Mouse (Mus musculus) gastrocnemius, postnatal 36 days (tissue): Measurements from ENCODE around the gene Tfap2d. TPM values are rescaled to one million over a fixed set of nuclear protein-coding genes. Genes with fewer than 3 reads are reported as not detected.

Experiments
- DNase-seq, 2 experiments: peaks; one replicate each; pipeline ENCODE4 v3.0.0; 2022
- intact Hi-C: fragments of 180-260 bp; cut with DNase I; formaldehyde crosslinking; loops from one replicate; pipeline ENCODE4 v1.15.1; 2025
- long read RNA-seq, 2 experiments: library from polyadenylated mRNA; stranded (forward); transcript quantifications; one replicate each; pipeline ENCODE4 v2.0.0; 2021
- total RNA-seq, 2 experiments: library from RNA; stranded (reverse); gene quantifications; 2 replicates each; pipeline ENCODE4 v1.2.3; 2021

Gene Tfap2d
- total RNA-seq, result not detected
- long read RNA-seq, experiment 1, result 0 reads
- long read RNA-seq, experiment 2, result 0 reads

DNA sequence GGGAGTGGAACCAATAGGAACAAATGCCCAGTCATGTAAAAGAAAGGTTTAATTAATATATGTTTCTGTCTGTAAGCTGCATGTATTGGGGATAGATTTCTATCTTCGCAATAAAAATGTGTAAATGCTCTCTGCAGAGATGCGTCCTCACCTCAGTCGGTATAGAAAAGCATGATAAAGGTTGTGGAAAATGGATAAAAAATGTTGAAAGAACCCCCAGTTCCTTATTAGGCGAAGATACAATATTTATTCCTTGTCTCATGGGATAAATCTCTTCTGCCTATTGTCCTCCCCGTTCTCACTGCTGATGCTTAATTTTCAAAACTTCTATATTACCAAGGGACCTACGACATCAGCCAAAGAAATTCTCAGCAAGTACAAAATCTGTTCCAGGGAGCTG lies at the start of gene Tfap2d:
Tfap2d (plus strand) TSS at position 392 of the 400 bp plus-strand sequence.
- no peak for DNase-seq
- intact Hi-C loops, result no loop called here

DNA sequence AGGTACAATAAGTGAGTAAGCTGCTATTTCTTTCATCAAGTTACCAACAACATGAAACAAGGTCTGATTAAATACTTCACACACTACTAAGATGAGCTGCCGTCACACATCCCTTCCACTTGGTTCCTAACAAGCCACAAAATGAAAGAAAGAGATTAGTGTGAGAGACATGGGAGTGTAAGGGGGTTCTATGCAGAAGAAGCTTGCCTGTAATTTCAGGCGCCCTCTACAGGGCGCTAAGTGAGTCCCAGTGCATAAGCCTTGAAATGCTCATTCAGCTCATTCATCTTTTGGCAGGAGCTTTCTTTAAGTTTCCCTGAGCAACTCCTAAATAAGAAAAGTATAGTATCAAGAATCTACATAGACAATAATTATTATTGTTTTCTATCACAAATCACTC lies 46.5 kb upstream of the Tfap2d start:
- no peak for DNase-seq
- intact Hi-C loops, result no loop called here

DNA sequence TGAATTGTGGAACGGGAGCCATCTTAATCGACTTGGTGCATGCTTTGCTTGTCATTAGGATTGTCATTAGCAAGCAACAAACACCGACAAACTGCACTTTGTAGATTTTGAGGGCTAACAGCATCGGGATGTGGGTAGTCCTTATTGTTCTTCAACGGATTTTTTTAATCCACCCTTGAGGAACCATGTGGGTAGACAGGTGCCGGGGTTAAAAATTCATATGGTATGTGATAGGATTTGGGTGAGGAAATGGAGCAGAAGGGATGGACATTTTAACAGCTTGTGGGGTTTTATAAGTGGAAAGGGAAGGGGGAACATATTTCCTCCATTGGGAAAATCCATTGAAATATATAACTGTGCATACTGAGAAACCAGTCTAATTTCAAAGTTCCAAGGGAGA lies 46.0 kb upstream of the Tfap2d start:
- no peak for DNase-seq
- intact Hi-C loops, result no loop called here

DNA sequence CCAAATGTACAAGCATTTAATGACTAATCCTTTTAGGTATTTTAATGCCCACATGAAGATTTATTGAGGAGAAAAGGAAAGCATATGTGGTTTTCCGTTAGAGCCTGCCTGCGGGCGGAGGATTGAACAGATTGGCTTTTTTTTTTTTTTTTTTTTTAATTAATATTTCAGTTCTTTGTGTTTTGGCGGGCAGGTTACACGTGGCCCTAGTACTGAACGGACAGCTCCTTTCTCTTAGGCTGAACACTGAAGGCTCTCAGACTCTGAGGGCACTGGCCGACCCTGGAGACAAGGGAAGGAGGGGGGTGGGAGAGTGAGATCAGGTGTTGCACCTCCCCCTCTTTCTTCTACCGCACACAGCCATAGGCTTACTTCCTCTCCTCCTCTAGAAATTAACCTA lies 14.7 kb upstream of the Tfap2d start:
- no peak for DNase-seq
- intact Hi-C loops, result no loop called here

DNA sequence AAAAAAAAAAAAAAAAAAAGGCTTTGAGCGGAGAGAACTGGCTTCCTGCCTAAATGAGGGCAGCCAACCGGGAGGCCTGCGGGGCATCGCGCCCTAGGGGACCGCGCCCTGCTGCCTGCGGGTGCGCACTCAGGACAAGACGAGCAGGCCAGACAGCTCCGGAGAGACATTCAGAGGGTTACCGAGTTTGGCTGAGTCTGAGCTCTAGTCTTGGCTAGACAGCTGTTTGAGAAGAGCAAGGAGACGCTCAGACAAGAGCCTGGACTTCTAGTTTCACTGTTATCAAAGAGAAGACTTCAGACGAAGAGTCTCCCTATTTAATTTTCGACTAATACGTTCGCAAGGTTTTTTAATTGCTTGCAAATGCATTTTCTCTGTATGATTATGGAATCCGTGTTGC lies 5.9 kb upstream of the Tfap2d start:
- intact Hi-C loops, result no loop called here
- DNase-seq, result no peak

DNA sequence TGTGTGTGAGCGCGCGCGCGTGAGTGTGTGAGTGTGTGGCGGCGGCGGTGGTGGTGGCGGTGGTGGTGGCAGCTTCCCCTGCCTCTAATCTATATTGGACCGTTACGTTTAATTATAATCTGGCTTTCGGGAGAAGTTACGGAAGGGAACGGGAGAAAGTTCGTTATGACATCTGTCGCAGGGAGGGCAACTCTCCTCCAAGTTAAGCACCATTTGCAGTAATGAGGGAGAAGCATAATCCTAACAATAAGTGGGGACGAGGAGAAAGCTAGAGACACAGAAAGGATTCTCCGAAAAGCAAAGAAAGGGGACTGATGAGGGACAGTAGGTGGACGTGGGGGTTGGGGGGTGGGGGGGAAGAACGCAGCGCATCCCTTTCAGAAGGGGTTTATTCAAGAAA lies 494 bp downstream of the Tfap2d start:
- intact Hi-C loops, result no loop called here
- no peak for DNase-seq

DNA sequence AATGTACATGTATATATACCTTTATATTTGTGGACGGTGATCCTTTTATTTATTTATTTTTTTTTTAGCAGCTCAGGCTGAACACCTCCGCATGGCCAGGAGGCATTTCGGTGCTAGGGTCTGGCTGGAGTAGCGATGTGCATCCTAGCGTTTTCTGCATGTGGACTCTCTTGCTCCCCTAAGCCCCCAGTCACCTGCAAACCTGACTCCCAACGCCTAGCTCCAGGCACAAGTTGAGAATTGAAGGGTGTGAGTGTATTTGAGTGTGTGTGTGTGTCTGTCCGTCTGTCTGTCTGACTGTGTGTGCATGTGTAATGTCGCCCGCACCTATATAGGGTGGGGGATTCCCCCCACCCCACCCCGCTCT lies 937 bp downstream of the Tfap2d start:
- intact Hi-C loops, result no loop called here
- no peak for DNase-seq

DNA sequence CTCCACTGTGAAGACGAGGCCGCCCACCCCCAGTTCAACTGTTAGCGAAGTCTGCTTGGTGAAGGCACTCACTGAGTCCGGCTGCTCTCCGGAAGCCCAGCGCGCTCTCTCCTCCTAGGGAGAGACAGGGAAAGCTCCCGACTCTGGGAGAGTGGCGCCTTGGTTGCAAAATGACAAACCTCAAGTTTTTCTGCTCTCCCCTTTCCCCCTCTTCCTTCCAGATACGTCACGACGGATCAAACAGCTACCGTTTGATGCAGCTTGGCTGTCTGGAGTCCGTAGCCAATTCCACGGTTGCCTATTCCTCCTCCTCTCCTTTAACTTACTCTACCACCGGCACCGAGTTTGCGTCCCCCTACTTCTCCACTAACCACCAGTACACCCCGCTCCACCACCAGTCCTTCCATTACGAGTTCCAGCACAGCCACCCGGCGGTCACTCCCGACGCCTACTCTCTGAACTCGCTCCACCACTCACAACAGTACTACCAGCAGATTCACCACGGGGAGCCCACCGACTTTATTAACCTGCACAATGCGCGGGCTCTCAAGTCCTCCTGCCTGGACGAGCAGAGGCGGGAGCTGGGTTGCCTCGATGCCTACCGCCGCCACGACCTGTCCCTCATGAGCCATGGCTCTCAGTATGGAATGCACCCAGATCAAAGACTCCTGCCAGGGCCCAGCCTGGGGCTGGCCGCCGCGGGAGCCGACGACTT lies 1.5 kb downstream of the Tfap2d start:
- no peak for DNase-seq
- intact Hi-C loops, result no loop called here

DNA sequence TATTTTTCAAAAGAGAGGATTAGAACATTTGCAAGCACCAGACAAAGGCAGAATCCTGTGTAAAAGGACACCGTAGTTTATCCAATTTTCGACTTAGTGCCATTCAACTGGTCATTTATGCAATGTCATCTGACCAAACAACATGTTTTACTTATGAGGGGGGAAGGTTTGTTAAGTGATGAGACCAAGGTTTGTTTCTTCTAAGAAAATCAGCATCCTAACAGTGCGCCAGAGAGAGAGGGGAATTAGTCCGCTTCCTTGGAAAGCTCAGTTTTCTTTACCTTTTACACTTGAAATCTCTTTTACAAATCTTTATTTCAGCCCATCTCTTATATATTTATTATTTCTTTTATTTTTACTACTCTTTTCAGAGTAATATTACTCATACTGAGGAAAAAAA lies 3.6 kb downstream of the Tfap2d start:
- intact Hi-C loops, result no loop called here
- no peak for DNase-seq

DNA sequence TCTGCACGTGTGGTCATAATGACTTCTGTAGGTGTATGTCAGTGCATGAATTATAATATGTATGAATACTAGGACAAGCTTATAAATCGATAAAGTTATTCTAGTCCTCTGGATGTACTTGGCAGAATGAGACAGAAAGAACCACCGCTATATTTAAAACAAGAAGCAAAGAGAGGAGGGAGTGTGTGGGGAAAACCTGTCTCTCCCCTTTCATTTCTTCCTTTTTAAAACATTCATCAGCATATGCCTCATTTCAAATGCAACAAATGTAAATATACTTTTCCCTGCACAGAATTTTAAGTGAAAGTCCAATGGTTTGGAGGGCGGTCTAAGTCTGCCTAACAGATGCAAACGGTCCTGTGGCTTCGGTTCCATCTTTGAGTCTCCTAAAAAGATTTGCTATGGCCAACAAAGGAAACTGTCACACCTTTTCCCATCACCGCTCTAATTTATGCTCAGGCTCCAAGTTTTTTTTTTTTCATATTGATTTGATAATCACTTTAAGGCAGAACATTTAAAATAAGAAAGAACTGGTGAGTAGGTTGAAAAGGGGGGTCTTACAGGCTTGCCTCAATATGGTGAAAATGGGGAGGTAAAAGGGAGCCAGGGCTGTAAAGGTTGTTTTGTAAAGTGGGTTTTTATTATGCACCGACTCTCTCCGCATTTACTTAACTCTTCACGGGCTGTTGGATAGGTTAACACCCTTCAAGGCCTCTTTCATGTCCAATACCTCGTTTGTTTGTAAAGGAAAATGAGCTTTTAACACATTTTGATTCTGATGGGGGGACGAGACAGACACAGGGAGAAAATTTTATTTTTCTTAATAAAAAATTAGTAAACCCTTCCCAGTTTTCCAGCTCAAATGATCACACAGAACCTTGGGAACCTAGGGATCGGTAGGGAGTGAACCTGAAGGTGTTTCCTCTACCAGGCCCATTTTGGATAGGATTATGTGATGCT lies 4.3 kb downstream of the Tfap2d start:
- intact Hi-C loops, result no loop called here

DNA sequence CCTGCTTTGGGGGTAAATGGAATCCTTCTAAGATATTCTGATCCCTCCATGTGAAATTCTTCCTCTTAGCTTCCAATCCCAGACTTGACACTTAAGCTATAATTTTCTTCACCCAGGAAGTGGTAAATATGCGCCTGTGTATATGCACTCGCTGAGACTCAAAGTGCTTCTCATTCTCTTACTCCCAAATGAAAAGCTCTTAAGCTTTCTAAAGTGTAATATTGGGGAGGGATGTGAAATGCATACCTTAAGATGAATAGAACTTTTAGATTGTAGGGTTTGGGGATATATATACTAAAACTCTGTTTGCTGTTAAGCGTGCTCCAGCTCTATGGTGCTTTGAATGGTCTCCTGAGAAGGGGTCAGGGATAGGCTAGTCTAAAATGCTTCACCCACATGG lies 5.0 kb downstream of the Tfap2d start:
- intact Hi-C loops, result no loop called here
- DNase-seq, result no peak

More for the DNA sequence above, 4.3 kb downstream of the Tfap2d start:
- DNase-seq, result no peak

DNA sequence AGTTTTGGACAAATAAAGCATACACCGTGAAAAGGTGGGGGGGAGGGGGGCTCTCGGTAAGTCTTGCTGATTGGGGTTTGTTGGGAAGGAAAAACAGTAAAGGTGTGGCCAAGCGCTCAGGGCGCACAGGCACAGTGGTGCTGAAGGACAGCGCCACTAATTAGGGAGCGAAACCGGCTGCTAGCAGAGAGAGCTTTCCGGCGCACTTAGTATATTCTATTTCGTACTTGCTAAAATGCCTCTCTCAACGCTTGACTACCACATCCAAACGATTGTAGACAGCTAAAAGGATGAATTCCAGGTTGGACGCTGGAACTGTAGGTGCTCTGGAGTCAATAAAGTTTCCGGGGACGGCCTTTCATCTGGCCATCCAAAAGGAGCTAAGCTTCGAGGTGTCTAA lies 6.9 kb downstream of the Tfap2d start:
- DNase-seq, result no peak
- intact Hi-C loops, result no loop called here

DNA sequence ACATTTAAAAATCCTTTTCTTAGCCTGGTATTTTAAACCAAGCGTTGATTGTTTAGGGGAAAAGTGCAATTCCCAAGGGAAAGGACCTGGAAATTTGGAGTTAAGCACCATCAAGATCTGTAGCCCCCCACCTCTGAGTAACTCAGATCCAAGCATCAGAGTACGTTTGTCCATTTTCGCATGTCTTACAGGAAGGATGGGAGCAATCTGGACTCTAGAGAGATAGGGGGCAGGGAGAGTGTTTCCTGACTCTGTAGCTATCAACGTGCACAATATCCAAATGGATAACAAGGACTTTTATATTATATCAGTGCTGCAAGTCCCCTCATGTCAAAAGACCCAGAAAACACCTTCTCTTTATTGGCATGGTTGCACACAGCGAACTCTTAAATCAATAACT lies 7.4 kb downstream of the Tfap2d start:
- intact Hi-C loops, result no loop called here
- no peak for DNase-seq

DNA sequence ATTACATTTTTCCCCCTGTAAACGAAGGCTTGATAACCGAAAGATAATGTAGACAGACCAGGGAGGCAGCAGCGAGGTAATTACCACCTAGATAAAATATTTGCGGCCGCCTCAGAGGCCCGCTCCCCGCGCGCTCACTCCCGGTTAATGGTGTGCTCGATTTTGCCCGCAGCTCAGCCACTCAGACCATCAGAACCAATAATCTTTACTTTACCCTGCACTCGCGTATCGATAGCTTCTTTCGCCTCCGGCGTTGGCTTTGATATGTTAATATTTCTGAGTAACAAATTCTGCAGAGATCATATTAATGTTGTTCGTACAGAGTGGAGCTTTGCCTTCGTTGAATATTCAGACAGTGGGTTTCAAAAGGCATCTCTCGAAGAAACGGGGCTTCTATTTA lies 8.2 kb downstream of the Tfap2d start:
- DNase-seq, result no peak
- intact Hi-C loops, result no loop called here

DNA sequence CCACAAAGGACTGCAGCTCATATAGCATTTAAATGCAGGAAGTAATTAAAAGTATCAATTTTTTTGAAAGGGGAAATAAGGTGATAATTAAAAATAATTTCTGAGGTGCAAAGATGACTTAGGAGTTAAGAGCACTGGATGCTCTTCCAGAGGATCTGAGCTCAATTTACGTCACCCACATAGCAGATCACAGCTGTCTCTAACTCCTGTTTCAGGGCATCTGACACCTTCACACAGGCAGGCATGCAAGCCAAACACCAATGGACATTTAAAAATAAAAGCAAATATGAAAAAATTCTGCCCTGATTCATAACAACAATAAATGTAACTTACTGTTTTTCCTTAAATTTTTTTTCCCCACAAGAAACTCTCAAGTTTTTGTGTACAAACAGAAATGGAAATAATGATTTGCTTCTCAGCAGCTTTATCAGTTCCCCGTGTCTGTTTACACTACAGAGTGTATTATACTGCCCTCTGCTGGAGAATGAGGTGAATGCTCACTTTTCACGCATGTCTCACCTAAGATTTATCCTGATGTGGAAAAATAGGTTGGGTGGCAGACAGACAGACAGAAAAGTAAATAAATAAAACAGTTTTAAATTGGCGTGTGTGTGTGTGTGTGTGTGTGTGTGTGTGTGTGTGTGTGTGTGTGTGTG lies 76.0 kb downstream of the Tfap2d start:
- intact Hi-C loops, result no loop called here

DNA sequence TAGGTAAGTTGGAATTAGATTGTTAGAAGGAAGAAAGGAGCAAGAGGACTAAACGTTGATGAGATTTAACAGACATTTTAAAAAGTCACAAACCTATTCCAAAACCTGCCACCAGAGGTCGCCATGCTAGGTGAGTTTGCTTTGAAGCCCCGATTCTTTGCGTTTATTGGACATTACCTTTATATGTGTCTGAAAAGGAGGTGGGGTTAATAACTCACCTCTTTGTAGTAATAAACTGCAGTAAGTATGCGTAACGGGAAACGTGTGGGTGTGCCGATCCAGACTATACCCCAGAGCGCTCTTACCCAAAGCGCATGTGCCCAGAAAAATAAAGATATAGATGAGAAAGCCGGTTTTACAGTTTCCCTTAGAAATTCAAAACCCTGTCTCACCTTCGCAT lies 102.8 kb downstream of the Tfap2d start:
- intact Hi-C loops, result loop anchor here (10.0 kb wide), 1 partner anchor 1309 kb away; no protein-coding TSS in a partner anchor

More for the DNA sequence above, 76.0 kb downstream of the Tfap2d start:
- no peak for DNase-seq

DNA sequence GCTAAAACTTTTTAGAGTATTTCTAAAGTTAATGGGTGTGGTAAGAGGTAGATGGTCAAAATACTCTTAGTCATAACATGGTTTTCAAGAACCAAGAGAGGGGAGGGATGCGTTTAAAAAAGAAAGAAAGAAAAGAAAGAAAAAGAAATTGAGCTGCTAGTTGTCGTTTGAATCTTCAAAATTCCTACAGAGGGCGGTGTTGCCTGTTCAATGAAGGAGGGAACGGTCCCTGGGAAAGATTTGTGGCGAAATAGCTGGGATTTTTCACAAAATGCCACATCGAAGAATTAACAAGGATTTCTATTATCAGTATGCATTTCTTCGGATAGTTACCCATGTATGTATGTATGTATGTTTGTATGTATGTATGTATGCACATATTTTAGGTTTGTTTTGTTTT lies 103.4 kb downstream of the Tfap2d start:
- intact Hi-C loops, result loop anchor here (10.0 kb wide), 1 partner anchor 1309 kb away; no protein-coding TSS in a partner anchor
- no peak for DNase-seq

More for the DNA sequence above, 102.8 kb downstream of the Tfap2d start:
- no peak for DNase-seq

DNA sequence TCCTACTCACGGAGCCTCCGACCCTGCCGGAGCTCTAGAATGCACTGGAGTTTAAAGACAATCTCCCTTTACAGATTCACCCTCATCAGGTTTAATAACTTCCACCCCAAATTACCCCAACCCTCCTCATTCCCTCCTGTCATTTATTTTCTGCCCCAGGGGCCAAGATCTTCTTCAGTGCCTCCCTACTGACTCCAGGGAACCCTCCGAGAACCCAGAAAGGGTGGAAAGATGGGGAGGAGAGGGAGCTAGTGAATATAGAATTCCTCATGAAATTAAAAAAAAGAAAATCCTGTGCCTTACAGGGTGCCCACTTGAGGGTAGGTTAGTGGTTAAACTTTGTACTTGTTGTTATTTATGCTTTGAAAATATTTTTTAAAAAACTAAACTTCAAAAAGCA lies 104.8 kb downstream of the Tfap2d start:
- intact Hi-C loops, result loop anchor here (10.0 kb wide), 1 partner anchor 1307 kb away; no protein-coding TSS in a partner anchor
- DNase-seq, result no peak

DNA sequence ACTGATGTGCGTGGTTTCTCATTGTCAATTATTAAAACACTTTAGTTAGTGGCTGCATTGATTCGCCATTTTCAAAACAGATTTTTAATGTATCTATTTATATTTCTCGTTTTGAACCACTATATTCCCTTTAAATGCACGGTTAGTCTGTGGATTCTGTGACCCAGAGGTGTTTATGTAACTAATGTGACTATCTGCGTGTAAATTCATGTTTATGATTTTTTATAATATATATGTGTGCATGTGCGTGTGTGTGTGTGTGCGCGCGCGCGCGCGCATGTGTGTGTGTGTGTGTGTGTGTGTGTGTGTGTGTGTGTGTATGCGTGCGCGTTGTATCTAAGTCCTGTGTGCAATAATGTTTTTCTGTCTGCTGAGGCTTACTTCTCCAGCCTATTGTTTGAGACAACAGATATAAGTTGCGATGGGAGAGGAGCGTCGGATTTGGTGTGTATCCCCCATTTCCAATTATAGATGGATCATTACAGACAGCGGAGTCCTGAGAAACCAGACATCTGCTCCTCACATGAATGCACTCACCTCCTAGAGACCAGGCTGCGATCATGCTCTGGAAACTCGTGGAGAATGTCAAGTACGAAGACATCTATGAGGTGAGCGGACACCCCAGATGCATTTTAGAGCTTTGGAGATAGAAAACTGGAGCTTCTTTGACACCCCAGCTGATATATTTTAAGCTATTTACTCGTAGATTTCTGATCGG lies 106.0 kb downstream of the Tfap2d start, which contains the start of gene Tfap2b:
Tfap2b (plus strand) TSS at position 274 of the 718 bp plus-strand sequence.
- intact Hi-C loops, result loop anchor here (10.0 kb wide), 1 partner anchor 1306 kb away; no protein-coding TSS in a partner anchor

DNA sequence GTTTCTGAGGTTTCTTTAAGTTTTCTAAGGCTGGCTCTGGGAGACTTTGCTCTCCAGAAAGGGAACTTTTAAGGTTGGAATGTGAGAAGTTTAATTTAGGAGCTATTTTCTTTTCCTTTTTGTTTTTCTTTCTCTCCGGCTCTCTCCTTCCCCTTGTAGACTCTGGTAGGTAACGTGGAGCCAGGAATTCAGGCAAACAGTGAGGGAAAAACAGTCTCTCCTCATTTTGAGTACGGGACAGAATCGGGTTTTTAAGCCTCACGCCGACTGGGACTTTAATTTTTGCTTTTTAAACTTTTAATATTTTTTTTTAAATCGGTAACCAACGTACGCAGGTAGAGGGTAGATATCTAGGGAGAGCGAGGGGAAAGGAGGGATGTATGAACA lies 106.5 kb downstream of the Tfap2d start:
- no peak for DNase-seq
- intact Hi-C loops, result loop anchor here (10.0 kb wide), 1 partner anchor 1305 kb away; no protein-coding TSS in a partner anchor

More for the DNA sequence above, 106.0 kb downstream of the Tfap2d start, which contains the start of gene Tfap2b:
- DNase-seq, result no peak
